Mouse (Mus musculus) brain, embryonic 14.5 days (tissue): Measurements from ENCODE around the gene Poldip3. TPM values are rescaled to one million over a fixed set of nuclear protein-coding genes. Genes with fewer than 3 reads are reported as not detected.

Experiments
- DNase-seq: peaks from one replicate; pipeline ENCODE4 v3.0.0-alpha.2; 2011; ENCODE audit warnings: low read depth
- CTCF ChIP-seq: fragments of 200-500 bp; IDR thresholded peaks from 2 replicates; pipeline ENCODE4 v1.5.1; 2012; ENCODE audit warnings: inconsistent platforms, mild to moderate bottlenecking, moderate library complexity, borderline replicate concordance; ENCODE audit not compliant: insufficient read depth, insufficient read length; ENCODE audit errors: extremely low read depth
- POLR2A ChIP-seq: fragments of 200-500 bp; IDR thresholded peaks from 2 replicates; pipeline ENCODE4 v1.6.1; 2012; ENCODE audit warnings: mild to moderate bottlenecking, inconsistent platforms, borderline replicate concordance; ENCODE audit not compliant: poor library complexity, insufficient read depth, insufficient read length, severe bottlenecking; ENCODE audit errors: extremely low read depth
- polyA plus RNA-seq: library from polyadenylated mRNA; depleted of rRNA; stranded (reverse); fragments of >200 nt; gene quantifications from 2 replicates; pipeline ENCODE4 v1.2.3, GENCODE M21; 2012

Gene Poldip3
- polyA plus RNA-seq, 1 experiment: 101 TPM

DNA sequence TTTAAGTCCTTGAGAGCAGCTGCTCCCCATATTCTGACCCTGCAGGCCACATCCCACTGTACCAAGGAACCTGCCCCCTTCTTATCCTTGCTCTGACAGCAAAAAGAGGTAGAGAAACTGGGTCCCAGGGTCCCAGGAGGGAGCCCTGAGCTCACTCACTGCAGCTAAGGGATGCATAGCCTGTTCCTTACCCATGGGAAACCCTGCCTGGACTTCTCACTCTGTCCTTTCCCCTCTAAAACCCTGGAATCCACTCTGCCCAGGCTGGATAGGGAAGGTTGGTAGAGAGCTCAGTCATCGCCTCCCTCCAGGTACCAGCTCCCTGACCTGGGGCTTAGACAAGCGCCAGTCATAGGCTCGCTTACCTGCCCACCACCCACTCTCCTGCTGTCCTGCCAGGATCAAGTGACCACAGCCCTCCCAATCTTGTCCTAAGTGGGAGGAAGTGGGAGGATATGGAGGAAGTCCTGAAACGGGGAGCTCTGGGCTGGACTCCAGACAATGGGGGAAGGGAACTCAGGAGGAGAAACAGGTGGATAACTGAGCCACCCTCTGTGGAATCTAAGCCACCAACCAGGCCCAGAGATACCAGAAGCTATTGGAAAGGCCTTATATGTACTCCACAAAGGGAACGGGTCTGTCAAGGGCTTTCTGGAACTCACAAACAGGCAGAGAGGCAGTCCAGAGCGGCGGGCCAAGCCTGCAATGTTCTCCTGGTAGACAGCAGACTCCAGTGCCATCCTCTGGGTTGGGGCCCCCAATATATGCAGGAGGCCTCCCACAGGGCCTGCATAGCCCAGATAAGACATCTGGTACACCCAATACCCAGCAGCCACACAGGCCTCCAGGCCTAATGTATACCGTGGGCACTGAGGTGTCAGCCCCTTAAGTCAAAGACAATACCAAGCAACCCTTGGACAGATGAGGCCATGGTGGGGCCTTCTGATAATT is 20.9 kb upstream of the Poldip3 start:
- no peak for DNase-seq
- TF ChIP-seq POLR2A: no peak
- TF ChIP-seq CTCF: no peak

DNA sequence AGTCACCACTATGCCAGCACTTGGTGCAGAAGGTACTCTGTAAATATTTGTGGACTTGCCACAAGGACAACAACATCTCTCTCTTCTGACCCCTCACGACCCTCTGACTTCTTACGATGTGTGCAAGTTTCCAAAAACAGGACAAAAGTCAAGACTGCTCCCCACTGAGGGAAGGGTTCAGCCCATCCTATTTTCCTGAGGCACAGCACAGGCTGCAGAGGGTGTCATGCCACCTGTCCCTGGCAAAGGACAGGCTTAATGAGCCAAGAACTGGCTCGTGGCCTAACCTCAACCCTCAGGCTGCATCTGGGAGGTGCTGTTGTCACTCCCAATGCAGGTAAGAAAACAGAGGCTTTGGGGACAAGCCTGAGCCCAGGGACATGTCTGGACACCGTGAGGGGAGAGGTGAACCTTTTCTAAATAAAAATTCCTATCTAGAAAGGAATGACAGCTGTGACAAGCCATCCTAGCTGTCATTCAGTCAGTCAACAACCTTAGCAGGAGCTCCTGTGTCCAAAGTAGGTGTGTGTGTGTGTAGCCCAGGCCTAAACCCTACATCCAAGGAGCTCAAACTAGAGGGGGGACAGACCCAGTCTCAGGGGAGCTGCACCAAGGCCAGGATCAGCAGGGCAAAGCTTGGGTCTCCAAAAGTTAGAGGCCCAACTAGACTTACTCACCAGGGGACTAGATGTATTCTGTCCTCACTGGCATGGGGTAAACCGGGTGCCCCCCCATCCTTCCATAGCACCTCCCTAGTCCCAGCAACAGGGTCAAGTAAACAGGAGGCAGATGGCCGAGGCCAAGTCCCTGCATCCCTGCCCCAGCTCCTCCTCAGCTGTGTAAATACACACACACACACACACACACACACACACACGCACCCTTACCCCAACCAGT is 19.9 kb upstream of the Poldip3 start:
- TF ChIP-seq CTCF (no peak), POLR2A (no peak)
- peak; percentile 7 for DNase-seq

DNA sequence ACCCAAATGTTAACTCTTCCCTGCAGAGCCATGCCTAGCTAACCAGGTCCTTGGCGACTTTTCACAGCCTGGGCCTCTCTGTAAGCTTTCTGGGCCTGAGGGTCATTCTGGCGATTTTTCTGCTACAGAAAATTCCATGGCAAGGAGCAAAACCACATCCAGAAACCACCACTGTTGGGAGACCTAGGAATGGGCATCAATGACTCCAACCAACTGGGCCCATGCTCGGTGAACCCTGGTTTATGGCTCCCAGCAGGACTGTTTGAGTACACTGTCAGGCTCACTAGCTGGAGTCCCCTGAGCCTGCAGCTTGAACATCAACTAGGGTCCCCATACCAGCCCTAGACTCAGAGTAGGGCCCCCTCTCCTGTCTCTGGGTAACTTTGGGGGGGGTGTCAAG is 19.1 kb upstream of the Poldip3 start:
- DNase-seq: no peak
- TF ChIP-seq CTCF: no peak
- no peak for TF ChIP-seq POLR2A

DNA sequence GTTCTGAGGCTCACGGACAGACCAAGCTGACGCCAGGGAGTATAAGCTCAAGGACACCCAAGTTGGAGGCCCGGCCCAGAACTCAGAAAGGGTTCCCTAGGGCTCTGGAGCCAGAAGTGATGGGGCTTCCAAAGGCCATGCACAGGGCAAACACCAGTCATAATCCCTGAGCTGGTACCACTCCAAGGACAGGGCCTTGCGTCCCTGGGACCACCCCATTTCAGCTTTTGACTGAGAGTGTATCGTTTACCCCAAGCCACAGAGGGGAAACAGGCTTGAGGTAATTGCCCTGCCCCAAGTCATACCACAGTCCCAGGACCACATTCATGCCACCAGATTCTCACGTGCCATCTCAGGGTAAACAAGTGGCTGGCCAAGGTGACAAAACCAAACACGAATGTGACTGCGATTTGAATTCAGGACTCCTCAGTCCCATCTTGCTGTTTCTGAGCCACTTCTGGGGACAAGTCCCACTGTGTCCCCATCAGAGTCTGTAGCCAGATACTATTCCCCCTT is 18.4 kb upstream of the Poldip3 start:
- no peak for DNase-seq
- no peak for TF ChIP-seq CTCF
- no peak for TF ChIP-seq POLR2A

DNA sequence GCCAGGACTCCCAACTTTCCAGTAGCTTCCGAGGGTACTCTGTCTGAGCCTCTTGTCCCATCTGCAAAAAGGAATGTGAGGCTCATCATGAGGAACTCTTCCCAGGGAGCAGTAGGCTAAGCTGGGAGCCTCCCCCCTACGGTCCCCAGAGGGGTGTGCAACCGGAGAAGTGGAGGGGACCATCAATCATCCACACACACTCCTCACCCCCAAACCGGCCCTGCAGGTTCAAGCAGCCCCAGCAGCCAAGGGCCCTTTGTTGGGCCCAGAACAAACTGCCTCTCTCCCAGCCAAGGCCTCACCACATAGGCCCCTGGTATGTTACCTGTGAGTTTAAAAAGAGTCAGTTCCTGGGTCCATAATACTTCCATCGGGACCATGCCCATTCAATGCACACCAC is 17.9 kb upstream of the Poldip3 start:
- DNase-seq: no peak
- TF ChIP-seq POLR2A (no peak), CTCF (no peak)

DNA sequence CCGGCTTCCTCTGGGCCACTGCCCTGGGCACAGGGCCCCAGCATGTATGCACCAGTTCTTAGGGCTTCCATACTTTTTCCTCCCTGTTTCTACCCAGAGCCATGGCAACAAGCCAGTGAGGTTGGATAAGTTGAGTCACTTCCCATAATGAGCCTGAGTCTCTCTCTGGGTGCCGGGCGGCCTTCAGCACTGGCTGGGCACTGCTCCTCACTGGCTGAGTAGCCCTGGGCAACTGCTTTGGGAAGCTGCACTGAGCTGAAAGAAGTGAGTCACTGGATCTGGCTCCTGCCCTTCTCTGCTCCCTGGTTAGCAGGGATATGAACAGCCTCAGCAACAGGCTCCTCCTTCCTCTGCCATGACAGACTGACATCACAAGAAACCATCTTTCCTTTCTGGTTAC is 17.5 kb upstream of the Poldip3 start:
- TF ChIP-seq POLR2A (no peak), CTCF (no peak)
- peak; percentile 7 for DNase-seq

DNA sequence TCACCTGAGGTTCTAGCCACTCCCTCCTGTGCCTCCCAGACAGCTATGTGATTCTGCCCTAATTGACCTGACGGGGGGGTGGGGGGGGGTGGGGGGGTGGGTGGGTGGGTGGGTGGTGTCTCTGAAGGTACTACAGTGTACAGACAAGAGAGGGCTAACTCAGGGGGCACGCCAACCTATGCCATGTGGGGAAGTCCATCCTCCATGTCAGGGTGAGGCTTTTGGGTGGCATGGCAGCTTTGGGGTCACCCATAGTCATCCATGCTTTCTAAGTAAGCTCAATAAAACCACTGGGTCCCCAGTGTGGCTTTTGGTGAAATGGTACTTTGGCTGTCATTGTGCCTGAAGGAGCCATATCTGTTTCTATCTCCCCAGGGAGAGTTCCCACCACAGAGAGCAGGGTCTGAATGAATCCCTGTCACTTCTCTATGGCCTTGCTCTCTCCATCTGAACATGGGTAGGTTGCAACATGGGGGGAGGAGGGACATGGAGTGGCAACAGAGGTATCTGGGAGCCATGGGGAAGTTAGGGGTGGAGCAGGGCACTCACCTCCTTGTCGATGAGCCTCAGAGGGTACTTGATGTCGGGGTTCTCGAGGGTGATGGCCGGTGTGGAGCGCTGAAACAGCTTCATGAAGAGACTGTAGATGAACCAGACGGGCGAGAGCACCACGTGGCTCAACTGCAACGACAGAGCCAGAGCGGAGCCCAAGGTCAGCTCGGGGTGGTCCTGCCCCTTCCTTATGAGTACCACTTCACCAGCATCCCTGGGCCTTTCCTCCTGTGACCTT is 16.5 kb upstream of the Poldip3 start:
- no peak for DNase-seq
- TF ChIP-seq POLR2A: no peak
- no peak for TF ChIP-seq CTCF

DNA sequence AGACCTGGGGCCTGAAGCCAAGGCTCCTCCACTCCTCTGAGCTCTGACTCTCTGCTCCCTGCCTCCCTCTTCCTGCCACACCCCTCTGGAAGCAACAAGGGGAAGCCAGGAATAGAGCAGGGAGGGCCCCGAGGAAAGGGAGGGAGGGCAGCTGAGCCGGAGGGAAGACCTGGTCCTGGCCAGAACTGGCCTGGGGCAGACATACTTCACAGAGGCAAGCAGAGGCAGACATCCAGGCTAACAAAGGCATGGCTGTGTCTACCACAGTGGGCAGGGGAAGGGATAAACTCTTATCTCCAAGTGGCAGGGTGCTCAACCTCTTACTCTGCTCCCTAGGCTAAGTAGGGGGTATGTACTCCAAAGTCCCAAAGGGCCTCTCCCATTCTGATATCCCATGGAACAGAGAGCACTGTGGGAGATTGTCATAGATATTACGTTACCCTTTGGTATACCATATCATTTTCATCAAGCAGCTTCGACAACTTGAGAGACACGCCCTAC is 15.8 kb upstream of the Poldip3 start:
- DNase-seq: no peak

DNA sequence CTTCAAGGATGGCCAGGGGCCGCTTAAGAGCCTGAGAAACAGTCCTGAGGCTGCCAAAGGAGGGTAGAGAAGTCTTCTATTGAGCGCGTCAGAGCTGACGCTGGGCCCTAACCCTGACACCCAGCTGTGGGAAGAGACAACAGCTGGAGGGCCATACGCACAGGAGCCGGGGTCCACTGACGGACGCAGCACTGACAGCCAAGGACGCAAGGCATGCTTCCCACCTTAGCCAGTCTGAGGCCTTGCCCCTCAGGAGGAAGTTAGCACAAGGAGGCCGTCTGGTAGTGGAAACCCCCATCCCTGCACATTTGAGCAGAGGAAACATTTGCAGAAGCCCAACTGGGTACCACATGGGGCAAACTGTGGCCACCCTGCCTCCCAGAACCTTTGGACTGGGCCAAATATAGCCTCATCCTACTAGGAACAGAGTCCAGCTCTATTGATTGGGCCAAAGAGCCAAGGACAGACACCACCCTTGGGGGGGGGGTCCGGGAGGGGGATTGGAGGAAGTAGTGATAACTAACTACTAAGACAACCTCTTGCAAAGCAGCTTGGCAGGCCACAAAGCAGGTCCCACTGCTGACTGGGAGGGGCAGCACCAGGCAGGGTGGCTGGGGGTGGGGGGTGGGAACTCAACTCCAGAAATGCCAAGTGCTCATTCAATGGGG is 13.8 kb upstream of the Poldip3 start:
- TF ChIP-seq CTCF: no peak
- no peak for TF ChIP-seq POLR2A
- no peak for DNase-seq

More for the DNA sequence above, 15.8 kb upstream of the Poldip3 start:
- TF ChIP-seq POLR2A (no peak), CTCF (no peak)

DNA sequence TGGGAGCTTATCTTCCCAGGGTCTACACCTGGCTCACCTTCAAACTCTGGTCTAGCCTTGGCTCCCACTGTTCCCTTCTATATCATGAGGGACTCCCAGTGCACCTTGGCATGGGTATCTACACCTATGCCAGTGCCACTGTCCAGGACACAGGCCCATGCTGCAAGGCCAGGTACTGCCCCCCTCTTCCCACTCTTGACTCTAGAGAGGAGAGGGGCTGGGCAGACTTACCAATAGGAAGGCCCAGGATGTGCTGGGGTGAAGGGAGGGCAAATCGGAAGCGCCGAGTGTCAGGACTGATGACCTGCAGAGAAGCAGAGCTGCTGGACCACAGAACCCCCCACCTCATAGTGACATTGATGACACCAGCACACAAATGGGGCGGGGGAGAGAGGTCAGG is 12.8 kb upstream of the Poldip3 start:
- TF ChIP-seq CTCF: no peak
- no peak for TF ChIP-seq POLR2A
- no peak for DNase-seq

DNA sequence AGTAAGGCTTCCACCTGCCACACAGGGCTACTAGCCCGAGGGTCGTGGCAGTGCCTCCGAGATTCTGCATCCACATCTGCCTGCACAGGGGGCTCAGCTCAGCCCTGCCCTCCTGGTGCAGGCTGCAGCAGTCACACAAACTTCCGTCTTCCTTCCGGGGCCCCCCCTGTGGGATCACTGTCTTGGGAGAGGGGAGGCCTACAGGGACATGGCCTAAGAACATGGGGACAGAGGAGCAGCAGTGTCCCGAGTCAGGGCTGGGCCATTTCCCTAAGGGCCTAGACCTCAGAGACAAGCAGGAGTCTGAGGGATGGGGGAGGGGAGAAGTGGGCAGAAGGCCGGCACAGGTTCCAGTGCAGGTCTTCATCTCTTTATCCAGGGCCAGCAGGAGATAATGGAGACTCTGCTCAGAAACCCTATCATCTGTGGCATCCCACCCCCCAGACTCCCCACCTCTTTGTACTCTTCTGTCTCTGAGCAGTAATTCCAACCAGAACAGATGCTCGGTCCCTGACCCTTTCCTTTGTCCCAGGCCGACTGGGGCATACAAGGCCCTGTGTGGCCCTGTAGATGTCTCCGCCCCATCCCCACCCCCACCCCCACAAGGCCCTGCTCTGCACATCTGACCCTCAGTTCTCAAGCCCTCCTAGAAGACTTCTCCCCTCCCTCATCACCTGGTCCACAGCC is 12.0 kb upstream of the Poldip3 start:
- DNase-seq: no peak
- TF ChIP-seq POLR2A (no peak), CTCF (no peak)
